Mouse (Mus musculus) spleen, postnatal 14 days (tissue): ENCODE data around the gene Bag6.
A peak's percentile ranks its signal among the peaks of the same experiment; 100 is the strongest.

Experiments
- DNase-seq, 2 experiments: peaks; one replicate each; pipeline ENCODE4 v3.0.0; 2021 to 2022; ENCODE audit warnings: low spot score in 2 of 2

The Bag6 gene

GRCm38 (mm10) chr17:35194844-35195630, 60.1 kb downstream of the Bag6 start:
- DNase-seq = no peak

DNA sequence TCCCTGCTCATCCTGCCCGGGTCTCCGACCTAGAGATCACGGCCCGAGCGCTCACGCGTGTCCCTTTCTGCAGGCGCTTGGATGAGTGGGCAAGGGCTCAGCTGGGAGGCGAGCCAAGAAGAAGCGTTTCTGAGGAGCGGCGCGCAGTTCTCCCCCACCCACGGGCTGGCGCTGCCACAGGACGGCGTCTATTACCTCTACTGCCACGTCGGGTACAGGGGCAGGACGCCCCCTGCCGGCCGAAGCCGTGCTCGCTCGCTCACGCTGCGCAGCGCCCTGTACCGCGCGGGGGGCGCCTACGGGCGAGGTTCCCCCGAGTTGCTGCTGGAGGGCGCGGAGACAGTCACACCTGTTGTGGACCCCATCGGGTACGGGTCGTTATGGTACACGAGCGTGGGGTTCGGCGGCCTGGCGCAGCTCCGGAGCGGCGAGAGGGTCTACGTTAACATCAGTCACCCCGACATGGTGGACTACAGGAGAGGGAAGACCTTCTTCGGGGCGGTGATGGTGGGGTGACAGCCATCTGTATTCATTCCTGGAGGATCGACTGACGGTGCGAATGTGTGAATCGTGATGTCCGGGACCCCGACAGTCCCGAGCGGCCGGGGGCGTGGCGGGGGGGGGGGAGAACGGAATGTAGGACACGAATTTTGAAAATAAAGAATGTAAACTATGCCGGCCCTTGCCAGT, 60.8 kb downstream of the Bag6 start:
- peak; percentile 78 to 90 for DNase-seq

GRCm38 (mm10) chr17:35196321-35196641, 61.3 kb downstream of the Bag6 start:
- no peak for DNase-seq
